Mouse (Mus musculus) heart, postnatal 10 days (tissue): ENCODE measurements around the gene Cdt1. TPM values are rescaled to one million over a fixed set of nuclear protein-coding genes. Genes with fewer than 3 reads are reported as not detected.

ENCODE experiments used
- DNase-seq, 2 experiments: peaks; one replicate each; pipeline ENCODE4 v3.0.0; 2021
- intact Hi-C: fragments of 180-260 bp; cut with DNase I; formaldehyde crosslinking; loops from one replicate; pipeline ENCODE4 v1.15.1; 2025
- total RNA-seq, 2 experiments: library from RNA; stranded (reverse); gene quantifications; 2 replicates each; pipeline ENCODE4 v1.2.3; 2021

Gene Cdt1
- 10 to 100 TPM in 1 of 2 experiments, 1 to 10 TPM in 1; 9.7 to 14.0 TPM for total RNA-seq

DNA sequence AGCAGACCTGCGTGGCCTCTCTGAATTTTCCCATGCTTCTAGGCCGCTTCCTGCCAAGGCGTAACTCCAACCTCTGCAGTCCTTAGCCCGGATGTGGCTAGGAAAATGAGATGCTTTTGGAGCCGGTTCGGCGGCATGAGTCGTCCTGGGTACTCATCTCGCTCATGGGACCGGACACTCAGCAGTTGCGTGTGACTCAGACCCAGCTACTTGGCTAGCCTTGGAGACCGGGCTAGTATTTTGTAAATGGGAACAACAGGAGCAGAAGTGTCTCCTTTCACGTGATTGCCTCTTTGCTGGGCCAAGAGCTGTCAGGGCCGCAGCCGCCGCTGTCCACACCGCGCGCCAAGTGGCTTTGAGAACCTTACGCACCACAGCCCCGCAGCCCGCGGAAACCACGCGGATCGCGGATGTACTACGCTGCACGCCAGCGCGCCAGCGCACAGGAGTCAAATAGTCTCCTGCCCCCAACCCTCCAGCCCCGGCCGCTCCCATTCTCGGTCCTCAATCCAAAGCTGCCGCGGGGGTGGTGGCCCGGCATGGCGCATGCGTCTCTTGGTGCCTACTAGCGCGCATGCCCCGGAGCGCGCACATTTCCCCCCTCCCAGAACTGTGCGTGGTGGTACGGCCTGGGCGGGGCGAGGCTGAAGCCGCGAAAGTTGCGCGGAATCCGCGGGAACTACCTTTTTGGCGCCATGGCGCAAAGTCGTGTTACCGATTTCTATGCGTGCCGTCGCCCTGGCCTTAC, at the start of gene Cdt1:
Gene Cdt1, plus strand, starts transcription at position 655 of the 748 bp plus-strand sequence.
- peak; percentile 96 for DNase-seq
- intact Hi-C loops = loop anchor here (2.0 kb wide), 1 partner anchor 43 kb away; the partner anchor contains the start of genes Galns and Trappc2l

DNA sequence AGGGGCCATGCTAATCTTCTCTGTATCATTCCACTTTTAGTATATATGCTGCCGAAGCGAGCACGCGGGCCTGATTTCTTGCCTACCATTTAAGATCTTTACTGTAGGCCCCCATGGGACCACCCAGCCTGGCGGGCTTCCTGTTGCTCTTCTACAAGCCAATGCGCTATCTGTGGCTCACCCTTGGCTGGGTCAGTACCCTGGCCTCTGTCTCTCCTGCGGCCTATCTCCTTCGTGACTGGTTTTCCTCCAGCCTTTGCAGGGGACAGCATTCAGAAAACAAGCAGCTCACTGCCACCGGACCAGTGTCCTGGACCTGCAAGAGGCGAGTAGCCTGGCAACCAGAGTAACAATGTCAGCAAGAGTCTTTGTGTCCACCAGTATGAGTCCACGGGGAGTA, 47.2 kb upstream of the Cdt1 start:
- DNase-seq = peak; percentile 29 to 36
- intact Hi-C loops = no loop called here

DNA sequence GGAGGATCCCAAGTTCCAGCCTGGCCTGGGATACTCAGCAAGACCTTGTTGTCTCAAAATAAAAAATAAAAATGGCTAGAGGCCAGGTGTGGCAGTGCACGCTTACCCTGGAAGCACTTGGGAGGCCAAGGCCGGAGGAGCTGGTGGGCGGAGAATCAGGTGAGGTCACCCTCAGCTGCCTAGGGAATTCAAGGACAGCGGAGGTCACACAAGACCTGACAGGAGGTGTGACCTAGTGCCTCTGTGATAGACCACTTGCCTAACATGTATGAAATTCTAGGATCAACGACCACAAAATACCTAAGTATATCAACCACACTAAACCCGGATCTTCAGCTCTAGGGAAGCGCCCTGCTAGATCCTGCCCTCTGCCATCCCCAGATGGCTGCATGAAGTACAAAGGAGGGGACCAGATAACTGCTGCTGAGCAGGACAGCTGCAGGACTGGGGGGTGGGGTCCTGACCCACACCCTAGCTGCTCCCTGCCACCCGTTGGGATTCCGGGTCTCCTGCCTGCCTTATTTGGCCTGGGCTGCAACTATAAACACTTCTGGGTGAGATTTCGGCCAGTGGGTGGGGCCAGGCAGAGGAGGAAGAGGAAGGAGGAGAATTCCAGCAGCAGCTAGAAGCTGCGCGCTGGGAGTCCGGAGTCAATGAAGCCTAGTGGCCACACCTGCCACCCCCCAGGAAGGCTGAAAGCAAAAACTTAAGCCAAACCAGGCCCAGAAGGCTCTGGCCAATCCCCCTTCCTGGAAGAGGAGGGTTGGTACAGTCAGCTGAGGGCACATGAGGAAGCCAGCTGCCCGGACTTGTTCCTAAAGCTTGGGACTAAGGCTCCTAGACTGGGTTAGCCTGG, 44.8 kb upstream of the Cdt1 start:
- intact Hi-C loops = no loop called here
- peak; percentile 71 to 72 for DNase-seq

DNA sequence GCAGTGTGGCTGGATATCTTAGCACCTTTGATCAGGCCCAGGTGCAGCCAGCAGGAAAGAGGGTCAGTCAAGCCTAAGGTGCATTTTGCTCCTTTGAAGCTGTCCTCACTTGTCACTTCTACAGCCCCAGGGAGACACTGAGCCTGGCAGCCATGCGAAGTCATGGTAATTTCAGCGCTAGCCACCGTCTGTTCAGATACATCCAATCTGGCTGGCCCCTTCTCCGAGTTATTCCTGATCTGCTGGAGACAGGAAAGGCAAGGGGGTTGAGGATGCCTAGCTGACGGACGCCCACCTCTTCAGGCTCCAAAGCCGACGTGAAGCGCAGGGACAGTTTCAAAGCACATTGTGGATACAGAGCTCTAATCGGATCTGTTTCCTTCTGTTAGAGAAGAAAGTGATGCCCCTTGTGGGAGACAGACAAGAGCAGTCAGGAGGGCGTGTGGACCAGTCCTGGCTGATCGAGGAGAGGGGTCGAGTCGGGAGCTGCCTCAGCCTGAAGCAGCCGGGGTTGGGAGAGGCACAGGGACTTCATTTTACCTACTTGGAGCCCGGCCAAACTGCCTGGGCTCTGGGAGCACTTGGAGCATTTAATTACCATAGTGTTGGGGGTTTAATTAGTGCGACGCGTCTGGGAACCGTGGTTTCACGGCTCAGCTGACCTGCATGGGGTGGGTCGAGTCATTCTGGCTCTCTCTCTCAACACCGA, 44.0 kb upstream of the Cdt1 start:
- intact Hi-C loops = no loop called here
- peak; percentile 47 to 50 for DNase-seq

DNA sequence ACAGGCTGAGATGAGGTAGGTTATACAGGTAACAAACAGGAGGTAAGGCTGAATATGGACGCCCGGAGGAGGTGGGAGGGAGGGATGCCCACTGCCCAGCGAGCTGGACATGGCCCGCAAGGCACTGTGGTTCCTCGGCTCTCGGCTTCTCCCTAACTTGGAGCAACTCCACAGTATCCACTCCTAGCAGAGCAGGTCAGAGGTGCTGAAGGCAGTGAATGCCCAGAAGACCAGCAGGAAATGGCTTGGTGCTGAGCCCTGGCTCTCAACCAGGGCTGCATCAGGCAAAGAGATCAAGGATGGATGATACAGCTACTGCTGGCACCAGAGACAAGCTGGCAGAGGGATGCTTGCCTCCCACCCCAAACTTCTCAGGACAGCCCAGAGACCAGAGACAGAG, 43.3 kb upstream of the Cdt1 start:
- DNase-seq = peak in 1 of 2 experiments; percentile 41
- intact Hi-C loops = no loop called here

DNA sequence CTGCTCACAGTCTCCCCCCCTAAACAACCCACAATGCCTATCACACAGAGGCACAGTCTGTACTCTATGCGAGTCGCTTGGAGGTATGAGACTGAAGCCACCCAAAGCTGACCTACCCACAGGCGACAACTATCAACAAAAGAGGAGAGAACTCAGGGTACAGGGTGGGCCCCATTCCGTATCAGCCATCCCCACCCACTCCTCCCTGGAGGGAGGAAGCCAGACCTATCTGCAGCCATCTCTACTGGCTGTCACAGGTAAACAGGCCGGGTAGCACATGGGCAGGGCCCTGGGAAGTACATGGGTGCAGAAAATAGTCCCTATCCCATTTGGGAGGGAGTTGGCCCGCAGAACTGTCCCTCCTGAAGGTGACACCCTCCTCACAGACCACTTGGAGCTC, 42.8 kb upstream of the Cdt1 start:
- no peak for DNase-seq
- intact Hi-C loops = no loop called here

DNA sequence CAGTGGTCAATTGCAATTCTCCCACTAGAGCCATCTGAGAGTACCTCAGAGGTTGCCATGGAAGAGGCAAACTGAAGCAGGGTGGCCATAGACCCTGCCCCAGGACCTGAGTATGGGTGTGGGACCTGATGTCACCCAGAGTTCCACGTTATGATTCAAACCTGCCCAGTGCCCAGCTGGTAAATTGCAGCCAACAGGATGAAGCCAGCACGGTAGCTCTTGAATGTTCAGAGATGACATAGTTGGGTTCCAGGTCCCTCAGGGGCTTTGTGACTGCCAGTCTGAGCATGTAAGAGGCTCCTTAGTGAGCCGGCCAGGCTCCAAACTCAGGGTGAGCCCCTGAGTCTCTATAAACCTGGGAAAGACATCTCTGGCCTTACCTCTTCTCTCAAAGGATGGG, 41.7 kb upstream of the Cdt1 start:
- intact Hi-C loops = no loop called here
- DNase-seq = no peak

DNA sequence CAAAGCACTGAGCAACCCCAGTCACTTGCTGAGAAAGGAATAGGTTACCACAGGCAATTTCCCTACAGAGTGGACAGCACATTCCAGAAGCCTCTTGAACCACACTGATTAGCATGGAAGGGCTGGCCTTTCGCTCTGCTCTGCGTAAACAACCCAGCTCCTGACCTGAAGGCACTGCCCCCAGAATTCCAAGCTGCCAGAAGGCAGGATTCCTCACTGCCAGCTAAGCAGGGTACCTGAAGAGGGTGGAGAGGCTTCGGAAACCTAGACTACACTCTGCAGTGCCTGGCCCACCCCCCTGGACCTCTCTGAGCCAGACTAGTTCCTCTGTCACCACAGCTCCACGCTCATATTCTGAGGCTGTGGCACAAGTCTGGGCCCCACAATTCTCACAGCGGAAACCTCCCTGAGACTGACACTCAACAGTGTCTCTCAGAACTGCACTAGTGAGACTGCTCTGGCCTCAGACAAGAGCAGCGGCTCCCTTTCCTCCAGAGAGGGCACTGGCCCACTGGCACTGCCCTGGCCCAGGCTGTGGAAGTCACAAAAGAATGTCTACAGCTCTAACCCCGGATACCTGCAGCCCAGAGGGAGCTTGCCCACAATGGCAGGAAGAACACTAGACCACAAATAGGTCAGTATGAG, 41.2 kb upstream of the Cdt1 start:
- peak; percentile 40 to 51 for DNase-seq
- intact Hi-C loops = no loop called here

DNA sequence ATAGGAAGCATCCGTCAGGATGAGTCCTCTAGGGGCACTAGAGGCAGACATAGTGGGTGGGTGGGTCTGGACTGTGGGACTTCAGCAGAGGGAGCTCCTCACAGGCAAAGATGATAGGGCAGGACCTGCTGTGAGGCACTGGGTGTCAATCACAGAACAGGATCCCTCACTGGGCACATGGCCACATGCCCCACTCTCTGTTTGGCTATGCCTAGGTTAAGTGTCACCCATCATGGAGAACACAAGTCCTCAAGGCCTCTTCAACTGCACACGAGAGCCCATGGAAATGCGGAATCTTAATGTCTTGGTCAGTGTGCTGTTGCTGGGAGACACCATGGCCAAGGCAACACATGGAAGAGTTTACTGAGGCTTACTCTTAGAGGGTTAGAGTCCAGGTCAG, 39.9 kb upstream of the Cdt1 start:
- DNase-seq = no peak
- intact Hi-C loops = no loop called here

DNA sequence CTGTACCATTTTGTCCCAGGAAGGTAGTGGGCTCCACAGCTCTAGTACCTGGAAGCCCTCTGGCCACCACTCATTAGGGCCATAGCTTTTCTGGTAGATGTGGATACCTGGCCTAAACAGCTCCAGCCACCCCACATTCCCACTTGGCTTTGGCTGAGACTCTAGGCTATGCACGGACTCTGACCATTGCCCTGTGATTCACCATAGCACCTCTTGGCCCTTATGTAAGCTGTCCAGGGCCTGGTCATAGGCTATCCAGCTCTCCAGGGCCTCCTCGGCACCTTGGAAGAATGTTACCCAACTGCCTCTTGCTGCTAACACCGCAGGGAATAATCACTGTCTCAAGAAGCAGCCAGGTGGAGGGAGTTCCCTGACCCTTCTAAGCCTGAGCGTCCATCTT, 38.7 kb upstream of the Cdt1 start:
- intact Hi-C loops = no loop called here
- DNase-seq = no peak

DNA sequence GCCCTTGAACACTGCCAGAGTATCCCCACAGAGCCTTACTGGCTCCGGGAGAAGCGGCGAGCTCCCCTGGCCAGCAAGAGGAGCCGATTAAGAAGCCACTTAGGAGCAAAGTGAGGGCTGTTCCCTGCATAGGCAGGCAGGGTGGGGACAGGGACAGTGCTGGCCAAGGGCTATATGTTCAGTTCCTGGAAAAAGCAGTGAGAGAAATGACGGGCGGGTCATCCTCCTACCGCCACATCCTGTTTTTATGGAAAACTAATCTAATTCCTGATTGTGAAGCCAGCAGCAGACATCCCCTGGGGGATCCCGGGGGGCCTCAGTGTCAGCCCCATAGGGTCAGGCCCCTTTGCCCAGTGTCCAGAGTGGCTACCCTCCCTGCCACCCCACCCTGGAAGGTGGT, 36.5 kb upstream of the Cdt1 start:
- peak in 1 of 2 experiments; percentile 30 for DNase-seq
- intact Hi-C loops = no loop called here

DNA sequence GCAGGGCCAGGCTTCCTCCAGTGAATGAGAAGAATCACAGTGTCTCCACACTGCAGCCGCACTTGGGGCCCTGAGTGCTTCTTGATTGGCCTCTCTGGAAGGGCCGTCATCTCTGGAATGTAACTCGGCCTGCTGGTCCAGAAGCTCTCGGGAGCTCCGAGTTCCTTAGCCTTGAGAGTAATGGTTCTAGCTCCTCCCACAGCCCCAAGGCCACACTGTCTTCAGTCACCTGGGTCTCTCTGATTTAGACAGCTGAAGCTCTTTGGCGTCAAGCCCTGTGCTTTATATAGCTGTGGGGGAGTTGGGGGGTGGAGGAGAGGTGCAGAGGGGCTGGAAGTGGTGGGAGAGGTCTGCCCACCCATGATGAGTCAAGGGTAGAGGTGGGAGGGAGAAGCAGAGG, 30.8 kb upstream of the Cdt1 start:
- intact Hi-C loops = no loop called here
- peak; percentile 45 to 56 for DNase-seq

DNA sequence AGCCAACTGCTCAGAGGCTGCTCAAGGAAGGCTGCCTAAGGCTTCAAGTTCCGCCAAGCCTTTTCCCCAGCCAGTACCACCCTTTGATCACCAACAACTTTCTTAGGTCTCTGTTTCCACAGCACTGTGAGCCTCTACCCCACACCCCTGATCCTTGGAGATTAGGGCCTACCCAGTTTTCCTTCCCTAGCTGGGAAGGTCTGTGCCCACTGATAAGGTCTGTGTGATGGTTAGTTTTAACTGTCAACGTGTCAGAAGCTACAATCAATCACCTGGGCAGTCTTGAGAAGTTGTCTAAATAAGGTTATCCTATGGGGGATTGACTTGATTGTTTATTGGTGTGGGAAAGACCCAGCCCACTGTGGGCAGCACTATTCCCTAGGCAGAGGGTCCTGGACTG, 30.0 kb upstream of the Cdt1 start:
- no peak for DNase-seq
- intact Hi-C loops = no loop called here

DNA sequence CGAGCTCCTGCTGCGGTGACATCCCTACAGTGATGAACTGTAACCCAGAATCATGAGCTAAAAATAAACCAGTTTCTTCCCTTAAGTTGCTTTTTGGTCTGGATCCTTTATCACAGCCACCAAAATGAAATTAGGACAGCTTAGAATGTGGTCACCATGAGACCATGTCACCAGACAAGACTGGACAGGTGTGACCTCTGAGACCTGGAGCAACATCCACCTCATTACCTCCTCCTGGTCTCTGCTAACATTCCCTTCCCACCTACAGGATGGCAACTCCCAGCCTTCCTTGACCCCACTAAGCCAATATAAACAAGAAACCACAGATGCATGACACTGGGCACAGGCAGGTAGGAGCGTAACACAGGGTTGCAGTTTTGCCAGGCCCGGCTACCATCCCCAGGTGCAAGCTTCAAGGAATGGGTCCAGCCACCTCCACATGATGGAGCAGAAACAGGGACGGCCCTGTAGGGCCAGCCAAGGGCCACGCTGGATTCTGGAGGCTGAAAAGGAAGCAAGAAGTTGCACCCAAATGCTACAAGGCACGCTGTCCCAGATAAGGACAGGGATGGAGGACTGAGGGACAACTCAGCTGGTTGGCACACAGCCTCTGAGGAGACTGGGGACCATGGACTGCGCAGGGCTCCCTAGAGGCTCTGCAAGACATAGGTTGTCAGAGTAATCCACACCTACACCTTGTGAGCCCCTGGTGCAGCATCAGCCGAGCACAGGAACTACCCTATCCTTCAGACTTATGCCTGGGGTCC, 29.3 kb upstream of the Cdt1 start:
- intact Hi-C loops = no loop called here
- DNase-seq = no peak

DNA sequence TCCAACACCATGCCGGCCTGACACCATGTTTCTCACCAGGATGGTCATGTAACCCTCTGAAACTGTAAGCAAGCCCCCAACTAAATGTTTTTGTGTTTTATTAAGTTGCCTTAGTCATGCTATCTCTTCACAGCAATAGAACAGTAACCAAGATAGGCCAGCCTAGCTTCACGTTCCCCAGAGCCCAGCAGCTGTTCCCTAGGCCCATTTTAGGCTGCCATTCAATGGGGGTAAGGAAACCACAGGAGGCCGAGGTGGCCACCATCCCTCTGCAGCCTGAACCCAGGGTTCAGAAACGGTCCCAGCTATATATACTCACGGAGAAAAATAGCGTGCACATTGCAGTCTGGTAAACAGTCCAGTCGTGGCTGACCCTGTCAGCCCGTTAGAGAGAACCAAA, 23.7 kb upstream of the Cdt1 start:
- intact Hi-C loops = no loop called here
- DNase-seq = no peak

DNA sequence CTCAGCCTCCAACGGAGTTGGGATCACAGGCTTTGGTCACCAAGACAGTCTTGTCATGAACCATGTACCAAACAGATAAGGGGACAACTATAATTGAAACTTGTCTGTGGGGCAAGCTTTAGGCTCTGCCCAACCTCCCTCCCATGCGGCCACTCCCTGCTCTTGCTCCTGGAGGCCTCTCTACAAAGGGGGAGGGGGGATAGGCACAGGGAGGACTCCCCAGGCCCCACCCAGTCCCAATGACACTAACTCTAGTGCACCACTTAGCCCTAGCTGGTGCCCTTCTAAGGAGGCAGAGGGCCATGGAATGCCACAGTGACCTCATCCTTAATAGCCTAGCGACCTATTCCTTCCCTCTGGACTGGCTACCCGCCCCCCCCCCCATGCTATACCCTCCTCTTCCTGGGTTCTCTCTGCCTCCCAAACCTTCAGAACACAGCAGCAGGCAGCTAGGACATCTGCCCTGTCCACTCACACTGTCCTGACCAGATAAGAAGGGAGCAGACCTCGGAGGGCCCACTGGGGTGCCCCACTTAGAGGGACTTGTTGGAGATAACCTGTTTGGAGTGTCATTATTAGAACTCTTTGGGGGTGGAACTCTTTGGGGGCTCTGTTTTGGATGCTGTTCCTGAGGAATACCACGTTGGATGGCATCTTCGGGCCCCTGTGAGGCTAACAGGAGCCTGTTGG, 21.6 kb upstream of the Cdt1 start:
- intact Hi-C loops = no loop called here

DNA sequence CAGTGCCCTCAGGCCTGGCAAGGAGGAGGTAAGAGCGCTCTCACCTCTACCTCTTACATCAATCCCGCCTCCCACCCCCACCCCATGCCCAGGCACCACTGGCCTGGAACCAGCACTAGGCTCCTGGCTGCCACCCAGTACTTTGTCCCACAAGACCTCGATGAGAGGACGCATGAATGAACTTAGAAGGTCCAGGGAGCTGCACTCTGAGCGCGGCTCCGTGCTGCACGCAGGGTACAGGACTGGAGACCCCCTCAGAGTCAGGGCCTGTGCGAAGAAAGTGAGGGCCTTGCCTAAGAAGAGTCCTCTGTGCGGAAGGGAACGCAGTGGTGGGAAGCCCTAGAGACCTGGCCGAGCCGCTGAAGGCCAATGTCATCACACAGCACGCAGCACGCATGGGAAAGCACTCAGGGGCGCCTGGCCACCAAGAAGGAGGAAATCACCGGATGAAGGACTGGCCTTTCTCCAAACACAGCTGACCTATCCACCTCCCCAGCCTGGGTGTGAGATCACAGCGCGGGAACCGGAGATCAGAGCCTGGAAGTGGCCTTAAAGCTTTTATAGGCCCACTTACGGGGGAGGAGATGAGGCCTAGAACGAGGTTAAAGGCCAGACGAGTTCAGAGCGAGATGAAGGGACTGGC, 20.9 kb upstream of the Cdt1 start:
- intact Hi-C loops = no loop called here
- DNase-seq = peak; percentile 79 to 82

More for the DNA sequence above, 21.6 kb upstream of the Cdt1 start:
- DNase-seq = no peak

DNA sequence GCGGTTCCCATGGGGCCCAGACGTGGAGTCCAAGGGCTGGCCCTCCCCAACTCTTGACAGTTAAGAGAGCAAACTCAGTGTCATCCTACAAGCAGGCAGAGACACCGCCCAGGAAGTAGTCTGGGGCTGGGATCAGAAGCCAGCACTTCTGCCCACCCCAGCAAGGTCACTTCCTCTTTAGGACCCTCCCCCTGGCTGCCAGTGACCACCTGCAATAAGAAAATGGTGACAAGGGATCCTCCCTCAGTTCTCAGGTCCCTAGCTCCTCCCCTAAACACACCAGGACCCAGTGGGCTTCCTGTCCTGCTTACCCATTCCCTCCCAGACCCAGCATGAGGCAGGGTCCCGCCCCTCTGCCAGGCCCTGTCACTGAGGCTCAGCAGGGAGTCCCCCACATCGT, 20.0 kb upstream of the Cdt1 start:
- intact Hi-C loops = no loop called here
- DNase-seq = peak; percentile 33 to 42

DNA sequence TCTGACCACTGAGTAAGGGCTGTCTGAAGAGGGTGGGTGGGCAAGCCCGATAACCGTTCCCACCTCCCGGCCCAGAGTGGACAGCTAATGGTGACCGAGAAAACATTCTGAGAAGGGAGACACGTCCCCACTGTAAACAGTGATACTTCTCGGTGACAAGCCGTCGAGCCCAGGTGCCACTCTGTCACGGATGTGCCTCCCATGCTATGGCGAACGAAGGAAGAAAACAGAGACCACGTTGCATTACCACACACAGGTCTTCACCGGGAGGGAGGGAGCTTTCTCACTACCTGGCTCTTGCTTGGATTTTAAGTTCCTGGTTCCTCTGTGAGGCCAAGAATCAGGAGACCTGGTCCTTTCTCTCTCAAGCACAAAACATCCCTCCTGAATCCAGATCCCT, 19.5 kb upstream of the Cdt1 start:
- DNase-seq = no peak
- intact Hi-C loops = no loop called here
